Mouse (Mus musculus) right cerebral cortex, adult 2 months (tissue): ENCODE data around the gene Ypel3.
"Not testable (repeated sequence)": the region's sequence is repeated elsewhere in the genome, so short reads cannot be mapped to it uniquely, and the experiment has no call there.

Experiments
- DNase-seq, 2 experiments: peaks; one replicate each; pipeline ENCODE4 v3.0.0; 2021 to 2022; ENCODE audit warnings: low spot score in 2 of 2

The Ypel3 gene

GRCm38 (mm10) chr7:126776598-126777057 is at the start of gene Ypel3:
Ypel3 (plus strand) TSS chr7:126776955.
- peak; percentile 90 to 95 for DNase-seq

DNA sequence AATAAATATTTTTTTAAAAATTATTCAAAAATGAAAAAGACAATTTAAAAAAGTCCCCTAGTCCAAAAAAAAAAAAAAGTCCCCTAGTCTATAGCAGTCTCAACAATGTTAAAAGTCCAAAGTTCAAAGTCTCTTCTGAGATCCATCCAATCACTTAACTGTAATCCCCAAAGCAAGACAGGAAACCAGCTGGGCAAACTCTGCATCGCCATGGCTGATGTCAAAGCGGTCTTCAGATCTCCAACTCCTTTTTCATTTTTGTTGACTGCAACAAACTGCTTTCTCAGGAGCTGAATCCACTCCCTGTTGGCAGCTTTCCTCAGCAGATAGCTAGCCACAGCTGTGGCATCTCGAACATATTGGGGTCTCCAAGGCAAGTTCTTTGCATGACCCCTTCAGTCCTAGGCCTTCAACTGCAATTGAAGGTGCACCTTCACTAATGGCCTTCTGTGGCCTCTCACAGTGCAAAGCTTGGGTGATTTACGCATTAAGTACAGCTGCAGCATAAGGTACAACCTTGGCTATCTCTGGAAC is 46.4 kb upstream of the Ypel3 start:
- DNase-seq, result not testable (repeated sequence)

DNA sequence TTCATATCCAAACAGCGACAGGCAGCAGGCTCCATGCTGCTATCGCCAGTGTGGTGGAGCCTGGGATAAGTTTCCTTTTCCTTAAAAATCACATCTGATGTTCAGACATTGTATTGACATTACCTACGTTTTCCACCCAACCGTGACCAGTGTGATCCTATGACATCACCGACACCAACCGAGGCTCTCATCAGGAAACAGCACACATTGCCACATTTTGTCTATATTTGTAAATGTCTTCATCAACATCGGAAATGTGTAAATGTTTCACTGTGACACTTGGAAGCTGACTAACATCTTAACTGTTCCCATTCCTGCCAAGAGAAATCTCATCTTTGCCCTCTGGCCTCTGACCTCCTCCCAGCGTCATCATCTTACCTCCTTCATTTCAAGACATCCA is 40.6 kb upstream of the Ypel3 start:
- no peak for DNase-seq

GRCm38 (mm10) chr7:126739551-126739950 is 37.2 kb upstream of the Ypel3 start:
- peak; percentile 72 to 77 for DNase-seq

GRCm38 (mm10) chr7:126740132-126740735 is 36.5 kb upstream of the Ypel3 start:
- no peak for DNase-seq

DNA sequence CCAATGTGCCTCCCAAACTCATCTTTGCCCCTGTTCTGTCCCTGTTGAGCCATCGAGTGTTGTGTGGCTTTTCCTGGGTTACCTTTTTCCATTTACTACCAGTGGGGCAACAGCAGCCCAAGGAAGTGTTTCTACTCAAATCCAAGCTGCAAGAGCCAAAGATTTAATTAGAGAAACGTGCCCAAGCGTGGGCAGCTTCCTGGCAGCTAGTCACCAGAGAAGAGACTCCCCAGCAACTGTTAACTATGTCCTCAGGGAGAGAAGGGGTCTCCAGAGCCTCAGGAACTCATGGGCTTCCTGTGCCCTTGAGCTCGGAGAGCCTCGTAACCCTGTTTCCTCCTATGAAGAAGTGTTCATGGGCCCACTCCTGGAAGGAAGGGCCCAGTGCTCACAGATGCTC is 35.8 kb upstream of the Ypel3 start:
- no peak for DNase-seq

GRCm38 (mm10) chr7:126741452-126741851 is 35.3 kb upstream of the Ypel3 start:
- no peak for DNase-seq

GRCm38 (mm10) chr7:126741964-126742482 is 34.7 kb upstream of the Ypel3 start:
- DNase-seq, result no peak

GRCm38 (mm10) chr7:126746066-126746465 is 30.7 kb upstream of the Ypel3 start:
- DNase-seq, result no peak

DNA sequence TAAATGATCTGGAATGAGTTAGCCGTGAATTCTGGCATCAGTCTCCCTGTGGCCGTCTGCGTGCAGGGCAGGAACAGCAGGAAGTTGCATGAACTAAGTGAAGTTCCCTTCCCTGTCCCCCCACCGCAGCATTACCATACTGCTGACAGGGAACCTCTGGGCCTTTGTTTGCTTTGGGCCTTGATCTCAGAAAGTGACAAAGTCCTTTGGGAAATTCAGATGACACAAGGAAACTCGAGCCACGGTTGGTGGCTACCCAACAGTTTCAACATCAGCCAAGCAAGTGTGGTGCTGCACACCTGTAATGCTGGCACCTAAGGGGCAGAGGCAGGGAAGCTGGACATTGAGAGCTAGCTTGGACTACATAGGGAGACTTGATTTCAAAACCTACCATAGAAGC is 30.0 kb upstream of the Ypel3 start:
- DNase-seq, result no peak

DNA sequence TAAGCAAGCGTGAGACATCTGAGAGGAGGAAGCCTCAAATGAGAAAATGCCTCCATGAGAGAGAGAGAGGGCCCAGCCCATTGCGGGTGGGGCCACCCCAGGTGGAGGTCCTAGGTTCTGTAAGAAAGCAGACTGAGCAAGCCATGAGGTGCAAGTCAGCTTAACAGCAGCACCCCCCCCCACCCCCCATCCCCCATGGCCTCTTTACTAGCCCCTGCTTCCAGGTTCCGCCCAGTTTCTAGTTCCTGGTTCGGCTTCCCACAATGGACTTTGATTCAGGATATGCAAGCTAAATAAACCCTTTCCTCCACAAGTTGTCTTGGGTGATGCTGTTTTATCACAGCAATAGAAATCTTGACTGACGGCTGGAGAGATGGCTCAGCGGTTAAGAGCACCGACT is 27.9 kb upstream of the Ypel3 start:
- DNase-seq, result no peak

DNA sequence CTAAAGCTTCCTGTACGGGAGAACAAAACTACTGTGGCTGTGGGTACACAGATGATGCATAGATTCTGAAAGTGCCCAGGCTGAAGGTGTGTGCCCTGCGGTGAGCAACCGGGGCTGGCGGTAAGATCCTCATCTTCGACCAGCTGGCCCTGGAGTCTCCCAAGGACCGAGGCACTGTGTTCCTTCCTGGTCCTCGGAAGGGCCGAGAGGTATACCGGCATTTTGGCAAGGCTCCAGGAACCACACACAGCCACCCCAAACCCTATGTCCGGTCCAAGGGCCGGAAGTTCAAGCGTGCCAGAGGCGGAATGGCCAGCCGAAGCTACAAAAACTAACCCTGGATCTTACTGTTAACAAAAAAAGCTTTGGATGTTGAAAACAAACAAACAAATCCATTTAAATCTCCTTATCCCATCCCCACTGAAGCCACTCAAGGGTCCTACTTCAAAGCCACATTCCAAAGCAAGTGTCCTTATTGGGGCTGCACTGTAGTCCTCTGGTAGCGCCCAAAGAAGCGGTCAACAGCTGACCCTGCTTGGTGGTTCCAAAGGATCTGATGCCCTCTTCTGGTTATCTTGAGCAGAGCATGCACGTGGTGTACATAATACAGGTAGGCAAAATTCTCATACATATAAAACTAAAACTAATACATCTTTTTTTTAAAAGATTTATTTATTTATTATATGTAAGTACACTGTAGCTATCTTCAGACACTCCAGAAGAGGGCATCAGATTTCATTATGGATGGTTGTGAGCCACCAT is 27.0 kb upstream of the Ypel3 start:
- DNase-seq, result no peak

DNA sequence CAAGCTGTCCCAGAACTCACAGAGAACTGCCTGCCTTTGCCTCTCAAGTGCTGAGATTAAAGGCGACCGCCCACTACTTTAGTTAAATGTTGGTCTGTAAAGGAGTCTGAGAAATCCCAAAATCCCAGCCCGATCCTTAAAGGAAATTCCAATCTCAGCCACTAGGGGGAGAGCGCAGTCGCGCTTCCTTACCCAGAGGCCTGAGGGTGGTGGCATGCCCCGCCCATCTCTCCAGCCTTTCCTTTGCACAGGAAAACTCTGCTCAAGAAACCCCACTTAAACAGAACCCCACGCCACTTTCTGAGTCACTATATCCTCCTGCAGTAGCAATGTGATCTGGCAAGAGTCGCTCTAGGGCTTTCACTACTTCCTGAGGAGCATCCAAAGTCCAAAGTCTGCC is 21.9 kb upstream of the Ypel3 start:
- DNase-seq, result peak; percentile 72 to 73

DNA sequence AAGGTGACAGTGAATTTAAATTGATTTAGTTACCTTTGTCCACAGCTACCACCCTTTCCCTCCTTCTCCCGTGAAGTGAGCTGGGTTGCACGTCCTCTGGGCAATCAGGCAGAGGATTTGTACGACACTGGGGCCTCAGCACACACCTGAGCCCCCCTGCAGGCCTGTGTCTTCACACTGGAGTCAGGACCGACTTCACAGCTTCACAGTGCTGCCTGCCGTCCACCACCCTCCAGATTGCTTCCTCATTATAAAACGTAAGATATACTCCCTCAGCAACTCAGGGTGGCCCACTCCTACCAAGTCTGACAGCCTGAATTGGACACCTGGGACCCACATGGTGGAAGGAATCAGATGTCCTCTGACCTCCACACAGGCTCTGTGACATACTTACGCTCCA is 18.2 kb upstream of the Ypel3 start:
- DNase-seq, result no peak

GRCm38 (mm10) chr7:126759050-126759671 is 17.6 kb upstream of the Ypel3 start, which contains the start of gene Mapk3:
Mapk3 (plus strand) TSS chr7:126759601.
- DNase-seq, result peak; percentile 83 to 87

GRCm38 (mm10) chr7:126759672-126760390 is 16.9 kb upstream of the Ypel3 start:
- no peak for DNase-seq

DNA sequence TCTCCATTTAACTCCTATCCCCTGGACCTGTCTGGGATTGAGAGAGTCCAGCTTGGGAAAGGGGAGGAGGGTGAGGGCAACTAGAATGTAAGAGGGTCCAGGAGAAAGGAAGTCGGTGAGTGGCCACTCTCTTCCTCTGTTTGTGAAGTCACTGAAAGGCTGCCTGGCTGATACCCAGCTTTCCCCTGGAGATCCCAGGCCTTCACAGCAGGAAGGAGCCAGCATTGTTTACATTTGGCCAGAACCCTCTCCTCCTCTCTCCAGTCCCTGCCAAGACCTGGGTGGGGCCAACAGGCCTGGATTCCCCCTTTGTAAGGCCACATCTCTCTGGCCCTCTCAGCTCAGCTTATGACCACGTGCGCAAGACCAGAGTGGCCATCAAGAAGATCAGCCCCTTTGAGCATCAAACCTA is 16.4 kb upstream of the Ypel3 start:
- no peak for DNase-seq

DNA sequence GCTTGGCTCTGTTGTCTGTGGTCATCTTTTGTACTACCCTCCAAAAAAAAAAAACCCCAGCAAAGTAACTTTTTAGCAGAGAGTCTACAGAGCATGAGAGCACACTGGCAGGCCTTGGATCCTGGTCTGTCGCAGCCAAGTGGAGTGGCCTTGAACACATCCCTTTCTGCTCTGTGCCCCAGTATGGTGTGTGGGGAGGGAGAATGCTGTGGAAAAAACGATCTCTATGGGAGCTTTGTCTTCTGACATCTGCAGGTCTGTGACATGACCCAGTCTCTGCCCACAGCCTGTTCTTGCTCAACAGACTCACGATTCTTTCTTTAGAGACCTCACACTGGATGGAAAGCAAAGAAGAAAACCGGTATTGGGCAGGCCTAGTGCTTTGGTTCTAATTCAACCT is 15.8 kb upstream of the Ypel3 start:
- DNase-seq, result no peak

DNA sequence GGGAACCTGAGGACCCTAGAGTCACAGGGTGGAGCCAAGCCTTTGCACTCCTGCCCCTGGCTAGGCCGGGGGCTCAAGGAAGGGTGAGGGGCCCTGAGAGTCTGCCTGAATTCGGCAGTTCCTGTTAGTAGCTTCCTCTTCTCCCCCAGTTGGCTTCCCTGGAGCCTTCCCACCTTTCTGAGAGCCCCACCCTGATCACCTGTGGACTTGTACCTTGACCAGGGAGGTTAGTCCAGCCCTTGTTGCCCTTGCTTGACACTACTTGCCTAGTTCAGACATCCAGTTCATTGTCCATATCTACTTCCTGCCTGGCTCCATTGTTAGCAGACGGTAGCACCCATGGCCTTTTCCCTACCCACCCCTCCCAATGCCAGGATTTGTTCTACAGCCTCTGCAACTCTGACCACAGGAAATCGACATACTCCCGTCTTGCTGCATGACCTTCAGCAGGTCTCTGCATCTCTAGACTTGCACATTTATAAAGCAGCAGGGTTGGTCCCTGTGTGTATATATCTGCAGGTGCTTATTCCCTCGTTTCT is 15.2 kb upstream of the Ypel3 start:
- no peak for DNase-seq

- peak; percentile 73 to 77 for DNase-seq
Measured at GRCm38 (mm10) chr7:126762471-126763008, 14.2 kb upstream of the Ypel3 start.

DNA sequence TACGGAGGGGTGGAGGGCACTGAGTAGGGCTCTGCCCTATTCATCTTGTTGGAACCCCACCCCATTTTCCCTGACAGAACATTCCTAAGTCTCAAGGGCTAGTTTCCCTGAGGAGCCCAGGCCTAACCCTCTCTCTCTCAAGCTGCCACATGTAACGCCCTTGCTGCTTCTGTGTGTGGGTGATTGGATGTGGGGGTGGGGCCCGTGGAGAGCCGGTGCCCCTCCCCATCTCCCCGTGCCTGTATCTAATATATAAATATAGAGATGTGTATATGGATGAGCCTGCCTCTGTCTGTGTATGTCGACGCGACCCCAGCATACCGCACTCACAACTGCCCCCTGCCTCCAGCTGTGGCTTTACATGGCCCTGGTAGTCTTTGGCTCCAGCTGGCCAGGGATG is 11.2 kb upstream of the Ypel3 start:
- DNase-seq, result no peak
